Mouse (Mus musculus) lung, postnatal 4 days (tissue): ENCODE data around the gene Zhx3.

ENCODE experiments used
- DNase-seq, 2 experiments: peaks; one replicate each; pipeline ENCODE4 v3.0.0; 2021

Zhx3 gene

GRCm38 (mm10) chr2:160725877-160726864, 146.6 kb downstream of the Zhx3 start:
- DNase-seq: peak in 1 of 2 experiments; percentile 4

GRCm38 (mm10) chr2:160724536-160724935, 148.3 kb downstream of the Zhx3 start:
- no peak for DNase-seq

GRCm38 (mm10) chr2:160723613-160724375, 149.0 kb downstream of the Zhx3 start:
- peak in 1 of 2 experiments; percentile 4 for DNase-seq

- DNase-seq: no peak
These were observed 150.1 kb downstream of the Zhx3 start for GRCm38 (mm10) chr2:160722714-160723113.

- DNase-seq: peak; percentile 77 to 89
These were observed 154.0 kb downstream of the Zhx3 start for GRCm38 (mm10) chr2:160718811-160719210.

GRCm38 (mm10) chr2:160717269-160717668, 155.5 kb downstream of the Zhx3 start:
- peak in 1 of 2 experiments; percentile 55 for DNase-seq

GRCm38 (mm10) chr2:160715463-160716030, 157.3 kb downstream of the Zhx3 start:
- DNase-seq: no peak

- DNase-seq: no peak
These were observed 165.1 kb downstream of the Zhx3 start for GRCm38 (mm10) chr2:160707673-160708072.

GRCm38 (mm10) chr2:160702824-160703223, 170.0 kb downstream of the Zhx3 start:
- DNase-seq: no peak

- DNase-seq: no peak
These were observed 171.2 kb downstream of the Zhx3 start for GRCm38 (mm10) chr2:160701603-160702002.

- peak; percentile 46 to 81 for DNase-seq
These were observed 172.5 kb downstream of the Zhx3 start for GRCm38 (mm10) chr2:160700271-160700670.
